Mouse (Mus musculus): Measurements from ENCODE around the gene Aurkc. TPM values are rescaled to one million over a fixed set of nuclear protein-coding genes. Genes with fewer than 3 reads are reported as not detected.
"Not testable (repeated sequence)": the region's sequence is repeated elsewhere in the genome, so short reads cannot be mapped to it uniquely, and the experiment has no call there.

Aurkc gene
- polyA plus RNA-seq (2012; ENCODE audit: insufficient read depth, insufficient read length, missing spikeins) = not detected in 2 replicates

DNA sequence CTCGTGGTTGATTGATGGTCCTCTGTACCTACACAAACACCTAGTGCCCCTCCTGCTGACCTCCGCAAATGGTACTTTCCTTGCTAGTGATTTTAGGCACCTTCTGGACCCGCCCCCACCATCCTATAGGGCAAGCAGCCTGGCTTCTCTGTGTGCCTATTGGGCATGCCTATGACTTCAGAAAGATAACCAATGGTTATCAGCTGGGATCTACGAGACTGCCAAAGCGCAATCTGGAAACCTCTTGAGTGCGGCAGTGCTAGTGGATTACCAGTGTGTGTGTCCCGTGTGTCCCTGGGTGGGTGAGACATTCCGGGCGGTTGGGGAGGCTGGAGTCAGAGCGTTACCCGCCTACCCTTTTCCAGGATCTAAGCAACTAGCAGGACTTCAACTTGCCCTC lies at the start of gene Aurkc:
Gene Aurkc (plus strand): TSS at position 50 of the 400 bp plus-strand sequence.
- not testable (repeated sequence) for H3K4me1 ChIP-seq (ENCODE audit: control insufficient read depth, insufficient read depth, low read length); H3K27ac ChIP-seq (ENCODE audit: insufficient read depth, low read depth, low read length); H3K4me3 ChIP-seq (ENCODE audit: insufficient read depth, low read length)

DNA sequence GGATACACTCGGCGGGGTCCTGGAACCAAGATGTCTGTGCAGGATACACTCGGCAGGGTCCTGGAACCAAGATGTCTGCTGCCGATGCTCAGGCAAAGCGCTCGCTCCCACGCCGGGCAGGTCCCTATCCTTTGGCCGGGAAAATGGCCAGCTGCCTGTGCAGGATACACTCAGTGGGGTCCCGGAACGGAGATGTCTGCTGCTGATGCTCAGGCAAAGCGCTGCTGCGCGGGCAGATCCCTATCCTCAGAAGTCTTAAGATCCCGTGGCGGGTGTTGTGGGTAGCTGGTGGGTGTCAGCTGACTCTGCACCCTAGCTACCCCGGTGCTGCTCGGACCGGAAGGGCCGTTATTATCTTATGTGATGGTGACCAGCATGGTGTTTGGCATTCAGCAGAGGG lies 47.0 kb upstream of the Aurkc start:
- H3K4me1 ChIP-seq (ENCODE audit: control insufficient read depth, insufficient read depth, low read length); H3K27ac ChIP-seq (ENCODE audit: insufficient read depth, low read depth, low read length); H3K4me3 ChIP-seq (ENCODE audit: insufficient read depth, low read length): not testable (repeated sequence)

- Histone ChIP-seq H3K27ac (ENCODE audit: insufficient read depth, low read depth, low read length) (no peak overlapping the region), H3K4me3 (ENCODE audit: insufficient read depth, low read length) (no peak overlapping the region), H3K4me1 (ENCODE audit: control insufficient read depth, insufficient read depth, low read length) (no peaks in the 10 kb centered on the region)
- TF ChIP-seq CTCF (IDR thresholded peaks at IDR 0.05; ENCODE audit: low read depth, low read length) = no peak
- TF ChIP-seq POLR2A (IDR thresholded peaks at IDR 0.05; ENCODE audit: borderline replicate concordance, low read depth, low read length) = no peak
Measured at GRCm38 (mm10) chr7:6956576-6956975, 38.5 kb upstream of the Aurkc start.

DNA sequence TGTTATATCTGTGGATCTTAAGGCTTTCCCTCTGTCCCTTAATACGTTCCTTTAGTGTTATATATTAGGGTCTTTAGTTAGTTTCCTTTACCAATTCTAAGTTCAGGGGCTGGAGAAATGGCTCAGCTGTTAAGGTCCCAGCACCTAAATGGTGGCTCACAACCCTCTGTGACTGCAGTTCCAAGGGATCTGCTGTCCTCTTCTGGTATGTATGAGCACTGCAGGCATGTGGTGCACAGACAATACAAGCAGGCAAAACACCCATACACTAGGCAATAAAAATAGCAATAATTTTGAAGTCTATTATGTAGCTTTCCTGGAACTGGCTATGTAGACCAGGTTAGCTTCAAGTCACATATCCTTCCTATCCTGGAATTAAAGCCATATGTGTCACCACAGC lies 36.5 kb upstream of the Aurkc start:
- H3K4me1 ChIP-seq (ENCODE audit: control insufficient read depth, insufficient read depth, low read length) = no peaks in the 10 kb centered on the region
- TF ChIP-seq CTCF (IDR thresholded peaks at IDR 0.05; ENCODE audit: low read depth, low read length) = no peak
- no peak for TF ChIP-seq POLR2A (IDR thresholded peaks at IDR 0.05; ENCODE audit: borderline replicate concordance, low read depth, low read length)
- no peak overlapping the region for H3K27ac ChIP-seq (ENCODE audit: insufficient read depth, low read depth, low read length)
- no peak overlapping the region for H3K4me3 ChIP-seq (ENCODE audit: insufficient read depth, low read length)

DNA sequence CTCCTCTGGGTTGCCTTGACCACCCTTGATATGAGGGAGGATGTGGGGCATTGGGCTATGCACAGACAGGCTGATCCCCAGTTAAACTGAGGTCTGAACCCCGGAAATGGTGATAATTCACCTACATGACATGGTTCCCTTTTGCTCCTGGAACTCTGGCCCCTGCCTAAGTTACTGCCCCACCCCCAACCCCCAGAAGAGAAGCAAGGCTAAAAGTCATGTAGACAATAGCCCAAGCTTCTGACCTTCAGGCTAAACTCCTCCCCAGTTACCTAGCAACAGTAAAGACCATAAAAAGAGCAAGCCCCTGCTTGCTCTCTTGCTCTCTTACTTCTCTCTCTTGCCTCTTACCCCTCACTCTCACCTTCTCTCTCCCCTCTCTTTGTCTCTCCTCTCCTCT lies 21.5 kb upstream of the Aurkc start:
- no peak for TF ChIP-seq POLR2A (IDR thresholded peaks at IDR 0.05; ENCODE audit: borderline replicate concordance, low read depth, low read length)
- TF ChIP-seq CTCF (IDR thresholded peaks at IDR 0.05; ENCODE audit: low read depth, low read length) = no peak

DNA sequence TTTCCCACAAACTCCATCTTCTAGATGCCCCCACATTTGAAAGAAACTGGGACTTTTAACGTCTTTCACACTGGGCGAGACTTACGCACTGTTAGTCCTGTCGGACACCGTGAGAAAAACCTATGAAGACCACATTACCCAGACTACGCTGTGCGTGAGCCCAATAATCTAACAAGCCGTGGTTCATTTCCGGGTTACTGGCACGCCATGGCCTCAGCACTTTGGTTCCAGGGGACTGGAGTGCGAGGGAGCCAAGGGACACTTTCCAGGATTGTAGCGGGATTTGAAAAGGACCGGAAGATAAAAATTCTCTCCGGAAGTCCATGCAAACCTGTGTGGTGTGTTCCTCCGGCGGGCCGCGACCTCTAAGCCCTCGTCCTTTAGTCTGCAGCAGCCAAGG lies 18.2 kb upstream of the Aurkc start:
- no peak overlapping the region for H3K27ac ChIP-seq (ENCODE audit: insufficient read depth, low read depth, low read length)
- no peaks in the 10 kb centered on the region for H3K4me1 ChIP-seq (ENCODE audit: control insufficient read depth, insufficient read depth, low read length)
- no peak overlapping the region for H3K4me3 ChIP-seq (ENCODE audit: insufficient read depth, low read length)
- TF ChIP-seq CTCF (IDR thresholded peaks at IDR 0.05; ENCODE audit: low read depth, low read length) (no peak), POLR2A (IDR thresholded peaks at IDR 0.05; ENCODE audit: borderline replicate concordance, low read depth, low read length) (no peak)

More for the DNA sequence above, 21.5 kb upstream of the Aurkc start:
- Histone ChIP-seq H3K27ac (ENCODE audit: insufficient read depth, low read depth, low read length) (no peak overlapping the region), H3K4me1 (ENCODE audit: control insufficient read depth, insufficient read depth, low read length) (no peaks in the 10 kb centered on the region), H3K4me3 (ENCODE audit: insufficient read depth, low read length) (no peak overlapping the region)

DNA sequence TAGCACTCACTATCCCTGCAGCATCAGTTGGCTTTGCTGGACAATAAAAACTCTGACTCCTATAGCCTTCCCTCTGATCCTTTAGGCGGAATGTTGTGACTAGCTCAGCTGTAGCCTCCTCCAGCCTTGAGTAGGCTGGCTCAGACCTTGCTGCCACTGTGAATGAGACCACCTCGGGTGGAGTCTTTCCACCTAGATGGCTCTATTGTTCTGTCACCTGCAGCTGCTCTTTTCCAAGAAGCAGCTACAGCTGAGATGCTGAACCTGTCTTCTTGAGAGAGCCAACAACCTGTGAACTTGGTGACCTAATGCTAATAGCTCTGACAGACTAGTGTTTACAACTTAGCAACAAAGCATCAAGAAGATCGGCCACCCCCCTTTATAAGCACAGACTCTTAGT lies 3.8 kb downstream of the Aurkc start:
- not testable (repeated sequence) for H3K4me3 ChIP-seq (ENCODE audit: insufficient read depth, low read length); H3K4me1 ChIP-seq (ENCODE audit: control insufficient read depth, insufficient read depth, low read length); H3K27ac ChIP-seq (ENCODE audit: insufficient read depth, low read depth, low read length)

DNA sequence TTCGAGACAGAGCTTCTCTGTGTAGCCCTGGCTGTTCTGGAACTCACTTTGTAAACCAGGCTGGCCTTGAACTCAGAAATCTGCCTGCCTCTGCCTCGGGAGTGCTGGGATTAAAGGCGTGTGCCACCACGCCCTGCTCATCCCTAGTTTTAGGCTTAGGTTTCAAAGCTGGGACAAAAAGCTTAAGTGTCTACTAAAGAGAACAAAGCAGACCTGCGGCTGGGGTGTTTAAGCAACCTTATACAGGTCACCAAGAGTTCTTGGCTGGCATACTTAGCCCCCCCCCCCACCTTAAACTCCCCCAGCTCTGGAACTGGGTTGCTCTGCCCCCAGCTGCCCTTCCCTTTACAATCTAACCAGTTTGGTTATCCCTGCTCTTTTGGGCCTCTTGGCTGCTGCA lies 10.3 kb downstream of the Aurkc start:
- not testable (repeated sequence) for H3K27ac ChIP-seq (ENCODE audit: insufficient read depth, low read depth, low read length); H3K4me1 ChIP-seq (ENCODE audit: control insufficient read depth, insufficient read depth, low read length); H3K4me3 ChIP-seq (ENCODE audit: insufficient read depth, low read length)

GRCm38 (mm10) chr7:7027445-7027844 lies 32.3 kb downstream of the Aurkc start:
- no peak overlapping the region for H3K27ac ChIP-seq (ENCODE audit: insufficient read depth, low read depth, low read length)
- TF ChIP-seq CTCF (IDR thresholded peaks at IDR 0.05; ENCODE audit: low read depth, low read length) = no peak
- no peak for TF ChIP-seq POLR2A (IDR thresholded peaks at IDR 0.05; ENCODE audit: borderline replicate concordance, low read depth, low read length)

GRCm38 (mm10) chr7:7049659-7050320 lies 54.7 kb downstream of the Aurkc start:
- H3K4me1 ChIP-seq (ENCODE audit: control insufficient read depth, insufficient read depth, low read length); H3K27ac ChIP-seq (ENCODE audit: insufficient read depth, low read depth, low read length); H3K4me3 ChIP-seq (ENCODE audit: insufficient read depth, low read length): not testable (repeated sequence)

More at GRCm38 (mm10) chr7:7027445-7027844, 32.3 kb downstream of the Aurkc start:
- H3K4me3 ChIP-seq (ENCODE audit: insufficient read depth, low read length) = no peak overlapping the region
- no peaks in the 10 kb centered on the region for H3K4me1 ChIP-seq (ENCODE audit: control insufficient read depth, insufficient read depth, low read length)

Other genes starting within 250 kb of the Aurkc start
- 10.4 and 11.0 TPM in 2 replicates for gene Zfp954, start 126.2 kb downstream of the Aurkc start, polyA plus RNA-seq (2012; ENCODE audit: insufficient read depth, insufficient read length, missing spikeins)
- gene Zfp773, start 141.5 kb downstream of the Aurkc start, polyA plus RNA-seq (2012; ENCODE audit: insufficient read depth, insufficient read length, missing spikeins) = 2.3 and 2.6 TPM in 2 replicates
- 2.9 and 3.1 TPM in 2 replicates for gene Zfp418, start 176.0 kb downstream of the Aurkc start, polyA plus RNA-seq (2012; ENCODE audit: insufficient read depth, insufficient read length, missing spikeins)
- 3.6 and 4.1 TPM in 2 replicates for gene Zfp772, start 214.7 kb downstream of the Aurkc start, polyA plus RNA-seq (2012; ENCODE audit: insufficient read depth, insufficient read length, missing spikeins)